Mouse (Mus musculus): ENCODE measurements around the gene Cyp1a1. TPM values are rescaled to one million over a fixed set of nuclear protein-coding genes. Genes with fewer than 3 reads are reported as not detected.
"Not testable (repeated sequence)": the region's sequence is repeated elsewhere in the genome, so short reads cannot be mapped to it uniquely, and the experiment has no call there.

Gene Cyp1a1
- total RNA-seq, 4 experiments from 2014 or later: 0.14 to 0.69 TPM; not detected in 2

GRCm38 (mm10) chr9:57698466-57699150 lies 10.9 kb downstream of the Cyp1a1 start:
- no peak for DNase-seq (ENCODE audit: low spot score)

DNA sequence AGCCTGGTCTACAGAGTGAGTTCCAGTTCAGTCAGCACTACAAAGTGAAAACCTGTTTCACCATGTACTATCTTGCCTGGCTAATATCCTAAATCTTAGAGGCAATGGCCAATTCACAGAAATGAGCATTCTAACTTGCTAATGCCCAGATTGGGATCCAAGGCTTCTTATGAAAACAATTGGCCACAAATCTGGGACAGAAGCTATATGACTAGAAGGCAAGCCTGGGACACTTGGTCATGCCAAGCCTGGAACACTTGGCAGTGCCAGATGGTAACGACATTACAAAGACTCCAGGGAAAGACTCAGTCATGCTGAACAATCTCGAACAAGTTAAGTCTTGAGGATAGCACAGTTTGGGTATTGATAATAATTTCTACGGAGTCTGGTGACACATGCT lies 18.8 kb downstream of the Cyp1a1 start:
- no peak for DNase-seq (ENCODE audit: low spot score)

DNA sequence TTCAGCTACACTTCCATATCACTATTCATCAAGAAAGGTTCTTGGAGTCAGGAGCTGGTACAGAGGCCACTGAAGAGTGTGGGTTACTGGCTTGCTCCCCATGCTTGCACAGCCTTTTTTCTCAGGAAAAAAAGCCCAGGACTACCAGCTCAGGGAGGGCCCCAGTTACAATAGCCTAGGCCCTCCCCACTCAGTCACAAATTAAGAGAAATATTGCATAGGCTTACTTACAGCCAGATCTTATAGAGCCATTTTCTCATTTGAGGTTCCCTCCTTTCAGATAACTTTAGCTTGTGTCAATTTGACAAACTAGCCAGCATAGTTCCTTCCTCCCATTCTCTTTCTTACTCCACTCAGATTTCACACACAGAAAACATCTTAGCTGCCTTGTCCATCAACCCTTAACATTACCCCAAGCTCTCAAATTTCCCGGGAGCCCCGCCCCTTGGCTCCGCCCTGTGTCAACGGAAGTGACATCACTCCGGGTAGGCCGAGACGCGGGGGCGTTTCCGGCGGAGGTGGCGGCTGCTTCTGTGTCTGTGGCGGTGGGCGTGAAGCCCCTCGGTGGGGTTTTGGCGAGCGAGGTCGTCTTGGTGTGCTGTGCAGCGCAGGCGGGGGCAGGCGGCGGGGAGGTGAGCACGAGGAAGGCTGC lies 20.5 kb downstream of the Cyp1a1 start, which contains the start of gene Edc3:
Gene Edc3 (plus strand): TSS at position 473 of the 652 bp plus-strand sequence.
- peak; percentile 90 for DNase-seq (ENCODE audit: low spot score)

- no peak for DNase-seq (ENCODE audit: low spot score)
Measured at GRCm38 (mm10) chr9:57708720-57709274, 21.1 kb downstream of the Cyp1a1 start.

- not testable (repeated sequence) for DNase-seq (ENCODE audit: low spot score)
Measured at GRCm38 (mm10) chr9:57710214-57710613, 22.5 kb downstream of the Cyp1a1 start.

- DNase-seq (ENCODE audit: low spot score): no peak
Measured at GRCm38 (mm10) chr9:57712194-57712593, 24.5 kb downstream of the Cyp1a1 start.

DNA sequence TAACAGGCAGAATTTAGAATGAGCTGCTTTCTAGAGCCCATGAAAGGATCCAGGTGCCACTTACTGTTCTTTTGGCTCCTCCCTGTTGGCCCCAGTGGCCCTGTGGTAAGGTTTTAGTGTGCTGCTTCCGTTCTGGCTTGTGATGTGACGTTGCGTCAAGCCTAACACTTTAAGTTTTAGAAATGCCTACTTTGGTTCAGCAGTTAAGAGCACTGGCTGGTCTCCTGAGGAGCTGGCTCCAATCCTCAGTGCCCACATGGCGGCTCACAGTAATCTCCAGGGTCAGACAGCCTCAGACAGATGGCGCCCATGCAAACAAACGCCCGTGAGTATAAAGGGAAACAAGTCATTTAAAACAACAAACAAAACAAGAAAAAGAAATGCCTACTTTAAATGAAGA lies 30.7 kb downstream of the Cyp1a1 start:
- no peak for DNase-seq (ENCODE audit: low spot score)

GRCm38 (mm10) chr9:57720736-57721135 lies 33.0 kb downstream of the Cyp1a1 start:
- DNase-seq (ENCODE audit: low spot score): no peak

DNA sequence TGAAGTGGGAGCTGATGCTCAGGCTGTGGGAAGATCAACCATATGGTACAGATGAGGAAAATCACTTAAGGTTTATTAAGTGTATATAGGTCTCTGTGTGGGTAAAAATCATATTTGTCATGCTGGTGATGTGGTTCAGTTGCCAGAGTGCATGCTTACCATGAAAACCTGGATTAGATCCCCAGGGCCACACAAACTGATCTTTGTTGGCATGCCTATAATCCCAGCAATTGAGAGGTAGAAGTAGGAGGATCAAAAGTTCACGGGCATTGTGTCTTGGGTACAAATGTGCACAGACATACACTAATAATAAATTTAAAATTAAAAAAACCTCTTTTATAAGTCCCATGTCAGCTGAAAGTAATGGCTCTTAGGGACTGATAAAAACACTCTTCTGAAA lies 34.6 kb downstream of the Cyp1a1 start:
- no peak for DNase-seq (ENCODE audit: low spot score)

DNA sequence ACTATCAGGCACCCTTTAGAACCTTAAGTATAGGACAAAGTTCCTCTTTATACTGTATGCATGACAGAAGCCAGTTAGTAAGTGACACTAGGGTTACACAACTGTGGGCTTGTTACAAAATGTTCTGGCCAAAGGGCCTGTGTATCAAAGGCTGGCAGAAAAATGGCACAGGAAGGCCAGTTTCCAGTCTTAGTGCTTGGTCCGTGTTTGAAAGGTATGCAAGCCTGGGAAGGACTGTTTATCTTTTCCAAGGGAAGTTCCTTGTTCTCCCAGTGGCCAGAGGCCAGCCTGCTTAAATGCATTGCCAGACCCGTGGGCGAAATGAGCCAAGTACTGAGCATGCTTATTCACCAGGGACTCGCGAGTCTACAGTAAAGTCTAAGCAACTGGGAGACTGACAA lies 35.6 kb downstream of the Cyp1a1 start:
- peak; percentile 89 for DNase-seq (ENCODE audit: low spot score)

- DNase-seq (ENCODE audit: low spot score): no peak
Measured at GRCm38 (mm10) chr9:57723796-57724195, 36.1 kb downstream of the Cyp1a1 start.

GRCm38 (mm10) chr9:57724701-57725100 lies 37.0 kb downstream of the Cyp1a1 start:
- no peak for DNase-seq (ENCODE audit: low spot score)

GRCm38 (mm10) chr9:57728312-57728711 lies 40.6 kb downstream of the Cyp1a1 start:
- no peak for DNase-seq (ENCODE audit: low spot score)

GRCm38 (mm10) chr9:57733606-57734005 lies 45.9 kb downstream of the Cyp1a1 start:
- DNase-seq (ENCODE audit: low spot score): no peak

DNA sequence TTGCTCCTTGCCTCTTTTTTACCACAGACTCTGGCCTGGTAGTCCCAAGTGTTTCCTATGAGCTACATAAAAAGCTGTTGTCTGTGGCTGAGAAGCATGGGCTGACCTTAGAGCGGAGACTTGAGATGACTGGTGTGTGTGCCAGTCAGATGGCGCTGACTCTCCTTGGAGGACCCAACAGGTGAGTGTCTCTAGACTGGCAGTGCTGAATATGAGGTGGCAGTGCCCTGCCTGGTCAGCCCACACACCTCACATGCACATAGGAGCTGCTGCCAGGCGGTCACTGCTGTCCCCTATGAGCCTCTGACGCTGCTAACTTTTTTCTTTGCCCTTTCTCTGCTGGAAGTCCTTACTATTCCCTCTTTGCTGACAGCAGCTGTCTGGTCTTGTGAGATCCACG lies 52.1 kb downstream of the Cyp1a1 start:
- no peak for DNase-seq (ENCODE audit: low spot score)

GRCm38 (mm10) chr9:57744462-57745091 lies 56.8 kb downstream of the Cyp1a1 start:
- DNase-seq (ENCODE audit: low spot score): no peak

GRCm38 (mm10) chr9:57747067-57747466 lies 59.3 kb downstream of the Cyp1a1 start:
- DNase-seq (ENCODE audit: low spot score): no peak

- DNase-seq (ENCODE audit: low spot score): no peak
Measured at GRCm38 (mm10) chr9:57748137-57748536, 60.4 kb downstream of the Cyp1a1 start.

DNA sequence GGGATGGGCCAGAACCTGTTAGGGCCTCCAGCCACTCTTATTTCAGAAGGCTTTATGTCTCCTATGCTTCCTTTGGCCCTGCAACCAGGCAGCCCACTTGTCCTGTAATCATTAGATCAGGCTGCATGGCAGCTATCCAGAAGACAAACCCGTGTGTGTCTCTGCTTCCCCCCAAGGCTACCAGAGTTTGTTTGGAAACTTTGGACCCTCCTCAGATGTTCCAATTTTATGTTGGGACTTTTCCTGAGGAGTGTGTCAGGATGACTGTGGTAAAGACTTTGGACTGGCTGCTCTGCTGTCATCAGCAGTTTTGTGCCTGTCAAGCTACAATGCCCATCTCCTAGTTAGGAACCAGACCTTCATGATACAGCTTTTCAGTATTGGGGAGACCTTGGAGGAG lies 61.1 kb downstream of the Cyp1a1 start:
- DNase-seq (ENCODE audit: low spot score): no peak

- DNase-seq (ENCODE audit: low spot score): no peak
Measured at GRCm38 (mm10) chr9:57750901-57751300, 63.2 kb downstream of the Cyp1a1 start.

All from heart, adult 8-10 months (tissue).